Mouse (Mus musculus) adrenal gland, adult 2 months (tissue): ENCODE measurements around the gene Sema3b. TPM values are rescaled to one million over a fixed set of nuclear protein-coding genes. Genes with fewer than 3 reads are reported as not detected.

ENCODE experiments used
- DNase-seq: peaks from one replicate; pipeline ENCODE4 v3.0.0; 2021
- polyA plus RNA-seq: library from polyadenylated mRNA; depleted of rRNA; stranded (reverse); fragments of >200 nt; gene quantifications from 2 replicates; pipeline ENCODE4 v1.2.3, GENCODE M21; 2012; rRNA removed
- total RNA-seq, 2 experiments: library from RNA; stranded (reverse); gene quantifications; 2 replicates each; pipeline ENCODE4 v1.2.3; 2021

Sema3b gene
- total and polyA plus RNA-seq, 3 experiments: 3.7 to 8.3 (median 4.1) TPM

DNA sequence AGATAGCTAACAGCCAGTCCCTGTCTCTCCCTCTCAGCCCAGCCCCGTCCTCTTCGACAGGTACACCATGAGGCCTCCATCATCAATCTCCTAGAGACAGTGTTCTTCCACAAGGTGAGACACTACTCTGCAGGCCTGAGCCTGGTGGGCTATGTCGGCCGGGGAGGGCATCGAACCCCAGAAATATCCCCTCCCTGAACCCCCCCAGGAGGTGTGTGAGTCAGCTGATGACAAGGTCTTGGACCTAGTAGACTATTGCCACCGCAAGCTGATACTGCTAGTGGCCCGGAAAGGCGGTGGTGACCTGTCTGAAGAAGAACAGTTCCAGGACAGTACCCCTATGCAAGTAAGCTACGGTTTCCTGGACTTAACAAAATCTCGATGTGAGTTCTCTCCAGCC, 60.2 kb downstream of the Sema3b start:
- no peak for DNase-seq

DNA sequence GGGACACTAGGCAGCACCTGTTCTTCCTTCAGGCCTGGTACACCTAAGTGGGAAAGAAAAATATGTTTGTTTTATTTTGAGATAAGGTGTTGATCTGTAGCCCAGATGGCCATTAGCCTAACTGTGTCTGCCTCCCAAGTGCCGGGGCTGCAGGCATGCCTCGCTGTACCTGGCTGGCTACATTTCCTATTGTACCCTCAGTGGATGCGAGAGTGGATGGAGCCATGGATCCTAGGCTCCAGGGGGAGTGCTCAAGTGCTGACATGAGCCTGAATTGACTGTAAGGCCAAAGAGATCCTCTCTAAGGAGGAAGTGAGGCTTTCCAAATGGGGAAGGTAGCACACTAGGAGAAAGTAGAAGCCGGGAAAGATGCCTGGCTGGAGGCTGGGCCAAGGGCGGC, 61.1 kb downstream of the Sema3b start:
- DNase-seq: no peak

Other genes starting within 250 kb of the Sema3b start
- gene Cacna2d2, start 209.6 kb downstream of the Sema3b start, total RNA-seq: 1 to 10 TPM; 6.9 to 7.1 TPM
- 12.1 and 14.7 TPM in 2 replicates for gene Cacna2d2, start 209.6 kb downstream of the Sema3b start, polyA plus RNA-seq
- gene Tmem115, start 75.3 kb downstream of the Sema3b start, total RNA-seq: 10 to 100 TPM; 43.2 to 48.1 TPM
- 84.2 and 96.5 TPM in 2 replicates for gene Tmem115, start 75.3 kb downstream of the Sema3b start, polyA plus RNA-seq
- gene Cyb561d2, start 67.0 kb downstream of the Sema3b start, total RNA-seq: 10 to 100 TPM; 14.6 to 22.0 TPM
- 59.1 and 68.0 TPM in 2 replicates for gene Cyb561d2, start 67.0 kb downstream of the Sema3b start, polyA plus RNA-seq
- 10 to 100 TPM; 27.9 to 31.5 TPM for gene Nprl2, start 67.0 kb downstream of the Sema3b start, total RNA-seq
- 24.2 and 31.9 TPM in 2 replicates for gene Nprl2, start 67.0 kb downstream of the Sema3b start, polyA plus RNA-seq
- under 1 TPM; 0.45 to 0.52 TPM for gene Zmynd10, start 61.9 kb downstream of the Sema3b start, total RNA-seq
- gene Zmynd10, start 61.9 kb downstream of the Sema3b start, polyA plus RNA-seq: 0.37 and 0.61 TPM in 2 replicates
- gene Rassf1, start 57.7 kb downstream of the Sema3b start, total RNA-seq: 10 to 100 TPM; 15.5 to 18.6 TPM
- 15.3 and 16.7 TPM in 2 replicates for gene Rassf1, start 57.7 kb downstream of the Sema3b start, polyA plus RNA-seq
- 10 to 100 TPM; 52.2 to 57.5 TPM for gene Tusc2, start 46.0 kb downstream of the Sema3b start, total RNA-seq
- 88.2 and 94.1 TPM in 2 replicates for gene Tusc2, start 46.0 kb downstream of the Sema3b start, polyA plus RNA-seq
- gene Hyal2, start 41.3 kb downstream of the Sema3b start, total RNA-seq: 10 to 100 TPM; 36.8 to 52.8 TPM
- gene Hyal2, start 41.3 kb downstream of the Sema3b start, polyA plus RNA-seq: 92.1 and 102 TPM in 2 replicates
- gene Hyal1, start 32.3 kb downstream of the Sema3b start, total RNA-seq: 10 to 100 TPM; 13.7 to 15.2 TPM
- gene Hyal1, start 32.3 kb downstream of the Sema3b start, polyA plus RNA-seq: 6.3 and 7.0 TPM in 2 replicates
- gene Naa80, start 30.3 kb downstream of the Sema3b start, total RNA-seq: 10 to 100 TPM; 15.9 to 19.2 TPM
- gene Naa80, start 30.3 kb downstream of the Sema3b start, polyA plus RNA-seq: 111 TPM in 2 replicates
- gene Hyal3, start 28.4 kb downstream of the Sema3b start, total RNA-seq: 1 to 10 TPM; 1.3 to 1.4 TPM
- 1.8 and 2.2 TPM in 2 replicates for gene Hyal3, start 28.4 kb downstream of the Sema3b start, polyA plus RNA-seq
- 10 to 100 TPM; 36.0 to 41.7 TPM for gene Ifrd2, start 21.6 kb downstream of the Sema3b start, total RNA-seq
- gene Ifrd2, start 21.6 kb downstream of the Sema3b start, polyA plus RNA-seq: 67.3 and 80.0 TPM in 2 replicates
- gene Gnai2, start 26.1 kb upstream of the Sema3b start, total RNA-seq: 100 to 1,000 TPM; 198 to 278 TPM
- 330 and 345 TPM in 2 replicates for gene Gnai2, start 26.1 kb upstream of the Sema3b start, polyA plus RNA-seq
- gene Slc38a3, start 60.3 kb upstream of the Sema3b start, total RNA-seq: 1 to 10 TPM in 1 of 2 experiments, under 1 TPM in 1; 0.48 to 2.7 TPM
- gene Slc38a3, start 60.3 kb upstream of the Sema3b start, polyA plus RNA-seq: 1.7 and 4.1 TPM in 2 replicates
- gene Gnat1, start 70.5 kb upstream of the Sema3b start, total RNA-seq: under 1 TPM in 1 of 2 experiments, not detected in 1; 0.37 TPM
- gene Gnat1, start 70.5 kb upstream of the Sema3b start, polyA plus RNA-seq: 0.10 and 0.16 TPM in 2 replicates
- 10 to 100 TPM; 27.2 to 34.8 TPM for gene Sema3f, start 101.2 kb upstream of the Sema3b start, total RNA-seq
- 95.1 and 106 TPM in 2 replicates for gene Sema3f, start 101.2 kb upstream of the Sema3b start, polyA plus RNA-seq
- gene Rbm5, start 161.8 kb upstream of the Sema3b start, total RNA-seq: 100 to 1,000 TPM in 1 of 2 experiments, 10 to 100 TPM in 1; 67.1 to 124 TPM
- 61.7 and 67.8 TPM in 2 replicates for gene Rbm5, start 161.8 kb upstream of the Sema3b start, polyA plus RNA-seq